Mouse (Mus musculus): ENCODE measurements around the gene Tnip1.

- TF ChIP-seq EP300 (IDR thresholded peaks at IDR 0.05): no peak
- no peak for TF ChIP-seq CTCF (IDR thresholded peaks at IDR 0.05)
These were observed 1.4 kb downstream of the Tnip1 start for GRCm38 (mm10) chr11:54961164-54961850.

Data from lung, postnatal 0 days (tissue).